Mouse (Mus musculus) brain, adult 10 weeks (tissue): Measurements from ENCODE around the gene Pms1. TPM values are rescaled to one million over a fixed set of nuclear protein-coding genes. Genes with fewer than 3 reads are reported as not detected.

Experiments
- polyA plus RNA-seq: library from polyadenylated mRNA; stranded (reverse); fragments of 350-450 nt; fragmentation: Illumina TruSeq; extraction: RNeasy Lipid Tissue Mini Kit (QIAGEN cat#74804); gene quantifications from one replicate; pipeline ENCODE4 v1.2.3, GENCODE M21; 2015; ENCODE audit warnings: low read depth, low replicate concordance

Pms1 gene
- 3.2 TPM for polyA plus RNA-seq

DNA sequence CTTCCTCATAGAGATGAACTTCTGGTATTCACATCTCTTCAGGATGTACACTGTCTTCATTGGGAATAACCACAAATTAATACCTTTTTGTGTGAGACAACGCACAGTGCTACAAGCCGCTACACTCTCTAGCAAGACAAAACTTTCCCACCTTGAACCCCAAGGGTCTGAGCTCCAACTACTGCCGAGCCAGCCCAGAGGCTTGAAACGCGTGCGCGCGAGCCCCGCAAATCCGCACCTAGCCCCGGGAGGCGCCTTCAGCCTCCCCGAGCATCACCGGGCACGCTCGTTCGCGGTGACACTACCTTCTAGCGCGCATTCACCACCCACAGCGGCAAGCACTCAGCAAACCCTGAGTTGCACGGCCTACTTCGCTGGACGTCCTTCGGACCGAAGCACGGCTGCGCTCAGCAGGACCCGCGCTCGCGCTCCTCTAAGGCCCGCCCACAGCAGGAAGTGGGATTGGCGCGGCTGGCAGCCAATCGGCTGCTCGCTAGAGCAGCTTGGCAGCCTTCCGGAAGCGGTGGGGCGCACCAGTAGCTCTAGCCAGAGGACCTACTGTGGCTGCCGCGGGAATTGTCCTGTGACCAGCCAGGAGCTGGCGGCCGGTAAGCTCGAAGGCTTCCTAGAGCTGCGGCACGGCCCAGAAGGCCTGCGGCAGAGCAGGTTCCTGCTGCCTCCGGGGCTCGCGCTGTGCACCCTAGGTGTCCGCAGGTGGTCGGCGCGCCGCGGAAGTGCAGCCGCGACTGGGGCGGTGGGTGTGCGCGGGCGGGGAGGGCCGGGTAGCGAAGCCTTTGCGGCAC is at the start of gene Pms1, which contains the start of the genes Ormdl1 and Gm28778:
TSS of gene Pms1 (minus strand) at position 438 of the 803 bp plus-strand sequence.
TSS of gene Ormdl1 (plus strand) at position 515 of the 803 bp plus-strand sequence.
TSS of gene Gm28778 (plus strand) at position 531 of the 803 bp plus-strand sequence.

DNA sequence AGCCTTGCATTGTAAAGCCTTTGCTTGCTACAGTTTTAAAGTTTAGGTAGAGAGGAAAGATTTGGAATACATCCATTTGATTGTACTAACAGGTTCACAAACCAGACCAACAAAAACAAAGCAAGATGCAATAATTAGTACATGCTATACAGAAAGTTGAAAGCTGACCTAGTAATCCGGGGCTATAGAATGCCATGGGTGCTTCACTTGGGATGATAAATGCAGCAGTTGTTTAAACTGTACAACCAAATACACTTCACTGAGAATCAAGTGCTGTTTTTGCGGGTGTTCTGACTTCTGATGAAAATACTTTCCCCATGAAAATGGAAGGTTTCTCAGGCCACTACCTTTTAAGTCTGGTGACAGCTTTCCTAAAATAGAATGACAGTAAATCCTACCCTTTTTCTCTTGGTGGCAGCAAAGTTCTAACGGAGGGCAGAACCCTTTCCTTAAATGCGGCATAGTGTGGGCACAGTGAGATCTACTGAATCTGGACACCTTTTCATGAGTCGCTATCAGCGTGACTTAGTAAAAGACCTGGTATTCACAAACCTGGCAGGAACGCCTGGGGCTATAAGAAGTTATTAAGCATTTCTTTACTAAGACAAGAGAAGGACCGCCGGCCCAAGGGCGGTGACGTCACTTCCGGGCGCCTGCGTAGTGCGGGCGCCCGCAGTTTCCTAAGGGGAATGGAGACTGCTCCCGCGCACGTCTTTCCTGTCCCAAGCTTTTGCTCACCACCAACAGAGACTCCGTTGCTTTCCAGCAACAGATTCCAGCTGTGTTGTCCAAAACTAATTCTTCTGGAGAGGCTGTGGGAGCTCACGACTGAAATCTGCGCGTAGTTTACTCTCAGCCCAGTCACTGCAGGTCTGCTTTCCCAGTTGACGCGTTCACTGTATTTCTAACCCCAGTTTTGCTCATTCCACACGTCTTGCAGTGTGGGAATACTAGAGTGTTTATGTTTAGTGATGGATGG is 16.5 kb upstream of the Pms1 start, which contains the start of gene Osgepl1:
TSS of gene Osgepl1 (plus strand) at position 636 of the 979 bp plus-strand sequence.

DNA sequence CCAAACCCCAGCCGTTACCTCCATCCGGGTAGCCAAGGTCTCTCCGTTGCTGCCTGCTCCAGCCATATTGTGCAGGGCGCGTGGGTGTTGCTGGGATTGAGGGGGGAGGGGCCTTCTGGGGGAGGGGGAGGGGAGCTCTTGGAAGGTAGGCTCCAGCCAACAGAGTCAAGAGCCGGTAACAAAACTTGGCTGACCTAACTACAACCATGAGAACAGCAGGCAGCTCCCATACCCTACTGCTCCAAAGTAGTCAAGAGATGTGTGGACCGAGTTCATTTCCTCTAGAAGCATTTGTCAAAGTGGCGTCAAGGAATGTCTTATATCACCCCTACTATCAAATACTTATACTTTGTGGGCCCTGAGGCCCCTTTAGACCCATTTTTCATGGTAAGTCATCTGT is 109.3 kb downstream of the Pms1 start, which contains the start of gene 1700019A02Rik:
TSS of gene 1700019A02Rik (minus strand) at position 101 of the 400 bp plus-strand sequence.

Other genes starting within 250 kb of the Pms1 start
- 0.27 TPM for gene Mstn, start 235.4 kb downstream of the Pms1 start, polyA plus RNA-seq
- gene 1700019A02Rik, start 109.4 kb downstream of the Pms1 start, polyA plus RNA-seq: not detected
- 16.5 TPM for gene Ormdl1, start 77 bp upstream of the Pms1 start, polyA plus RNA-seq
- gene Gm28778, start 93 bp upstream of the Pms1 start, polyA plus RNA-seq: 1.8 TPM
- 19.4 TPM for gene Osgepl1, start 16.6 kb upstream of the Pms1 start, polyA plus RNA-seq
- not detected for gene Asdurf, start 55.6 kb upstream of the Pms1 start, polyA plus RNA-seq
- gene Gm28551, start 55.6 kb upstream of the Pms1 start, polyA plus RNA-seq: 0.24 TPM
- 25.3 TPM for gene Asnsd1, start 55.7 kb upstream of the Pms1 start, polyA plus RNA-seq